Mouse (Mus musculus) gastrocnemius, adult 18-20 months (tissue): ENCODE results near the gene Mamdc4. TPM values are rescaled to one million over a fixed set of nuclear protein-coding genes. Genes with fewer than 3 reads are reported as not detected.

Experiments
- DNase-seq: peaks from one replicate; pipeline ENCODE4 v3.0.0; 2021; ENCODE audit warnings: low spot score
- long read RNA-seq, 2 experiments: library from polyadenylated mRNA; stranded (forward); transcript quantifications; one replicate each; pipeline ENCODE4 v2.0.0; 2021
- total RNA-seq, 2 experiments: library from RNA; stranded (reverse); gene quantifications; 2 replicates each; pipeline ENCODE4 v1.2.3; 2021

Mamdc4 gene
- total RNA-seq: under 1 TPM; 0.12 to 0.34 TPM
- long read RNA-seq, experiment 1: 0 reads
- long read RNA-seq, experiment 2: 0 reads

DNA sequence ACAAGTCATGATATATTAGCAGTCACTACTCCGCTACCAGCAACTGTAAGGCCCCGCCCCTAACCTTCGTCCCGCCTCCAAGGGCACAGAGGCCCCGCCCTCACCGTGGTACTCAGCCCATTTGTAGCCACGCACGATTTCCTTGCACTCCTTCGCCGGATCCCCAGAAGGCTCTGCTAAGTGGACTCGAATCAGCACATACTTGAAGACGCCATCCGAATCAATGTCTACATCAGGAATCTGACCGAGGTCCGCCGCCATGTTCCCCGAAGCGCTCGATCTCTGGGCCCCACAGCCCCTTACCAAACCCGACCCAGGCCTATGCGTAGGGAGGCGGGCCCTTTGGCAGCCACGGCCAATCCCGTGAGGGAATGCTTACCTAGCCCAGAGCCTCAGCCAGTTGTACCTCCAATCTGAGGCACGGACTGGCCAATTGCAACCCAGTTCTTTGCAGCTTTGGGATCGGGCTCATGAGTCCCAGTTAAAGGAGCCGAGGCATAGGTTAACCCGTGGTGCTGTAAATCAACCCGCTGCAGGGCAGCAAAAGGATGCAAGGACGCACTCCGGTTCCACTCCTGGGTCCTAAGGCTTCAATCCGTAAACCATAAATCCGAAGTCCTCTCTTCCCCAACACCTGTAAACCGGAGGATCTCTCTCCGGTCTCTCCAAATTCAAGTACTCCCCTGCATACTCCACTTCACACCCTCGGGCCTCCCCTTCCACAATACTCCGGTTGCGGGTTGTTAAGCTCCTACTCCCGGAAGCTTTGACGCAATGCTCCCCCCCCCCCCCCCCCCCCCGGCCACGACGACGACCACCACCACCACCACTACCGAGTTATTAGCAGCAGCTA is at the start of gene Mamdc4, which contains the start of gene Phpt1:
Gene Mamdc4, minus strand, starts transcription at position 267 of the 853 bp plus-strand sequence.
Gene Phpt1, minus strand, starts transcription at position 646 of the 853 bp plus-strand sequence.
- DNase-seq: peak; percentile 97

DNA sequence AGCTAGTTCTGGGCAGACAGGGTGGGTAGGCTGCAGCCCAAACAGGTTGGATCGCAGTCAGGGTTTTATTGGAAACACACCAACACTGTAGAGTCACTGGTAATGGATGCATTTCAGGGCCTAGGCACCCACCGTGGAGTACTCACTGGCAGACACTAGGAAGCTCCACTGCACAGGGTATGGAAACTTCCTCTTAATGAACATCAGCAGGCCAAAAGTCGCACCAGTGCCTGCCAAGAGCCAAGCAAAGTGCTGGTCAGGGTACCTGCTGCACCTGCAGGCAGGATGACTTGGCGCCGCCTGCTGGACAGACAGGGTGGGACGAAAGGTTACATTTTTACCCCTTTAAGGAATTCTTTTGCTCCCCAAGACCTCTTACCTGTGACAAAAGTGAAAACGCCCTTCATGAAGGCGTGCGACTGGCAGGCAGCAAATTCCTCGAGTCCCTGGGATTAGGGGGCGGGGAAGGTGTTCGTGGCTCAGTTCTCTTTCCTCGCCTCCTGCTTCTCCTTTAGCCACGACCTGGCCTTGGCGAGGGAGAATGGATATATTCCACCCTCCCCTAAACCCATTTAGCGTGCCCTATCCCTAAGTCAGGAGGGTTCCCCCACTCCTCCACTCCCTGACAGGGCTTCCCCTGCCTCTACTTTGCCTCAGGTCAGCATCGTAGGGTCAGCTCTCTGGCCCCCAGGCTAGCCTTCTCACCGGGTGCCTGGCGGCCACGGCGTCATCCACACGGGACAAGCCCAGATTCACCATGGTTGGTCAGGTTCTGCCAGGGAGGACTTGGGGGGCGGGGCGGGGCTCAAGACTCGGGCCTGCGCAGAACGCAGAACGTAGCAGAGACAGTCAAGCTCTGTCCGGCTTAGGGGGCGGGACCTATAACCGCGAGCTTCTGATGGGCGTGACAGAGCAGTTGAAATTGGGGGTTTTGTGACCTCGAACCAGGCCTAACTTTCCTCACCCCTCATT is 46.9 kb upstream of the Mamdc4 start, which contains the start of gene Tmem141:
Gene Tmem141, minus strand, starts transcription at position 777 of the 972 bp plus-strand sequence.
- DNase-seq: peak; percentile 90

DNA sequence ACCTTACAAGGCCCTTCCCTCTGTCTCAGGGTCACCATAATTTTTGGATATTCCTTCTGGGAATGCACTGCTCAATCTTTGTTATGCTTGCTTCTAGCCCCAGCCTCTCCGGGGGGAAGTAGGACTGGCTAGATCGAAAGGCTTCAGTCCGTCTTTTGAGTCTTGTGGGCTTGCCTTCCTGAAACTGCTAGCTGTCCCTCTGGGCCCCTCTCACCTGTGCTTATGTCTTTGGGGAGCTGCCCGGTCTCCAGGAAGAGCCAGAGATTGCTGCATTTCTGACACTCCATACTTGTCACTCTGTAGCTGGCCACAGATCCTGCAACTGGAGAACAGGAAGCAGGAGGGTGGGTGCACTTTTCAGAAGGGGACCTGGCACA is 46.2 kb upstream of the Mamdc4 start:
- no peak for DNase-seq

DNA sequence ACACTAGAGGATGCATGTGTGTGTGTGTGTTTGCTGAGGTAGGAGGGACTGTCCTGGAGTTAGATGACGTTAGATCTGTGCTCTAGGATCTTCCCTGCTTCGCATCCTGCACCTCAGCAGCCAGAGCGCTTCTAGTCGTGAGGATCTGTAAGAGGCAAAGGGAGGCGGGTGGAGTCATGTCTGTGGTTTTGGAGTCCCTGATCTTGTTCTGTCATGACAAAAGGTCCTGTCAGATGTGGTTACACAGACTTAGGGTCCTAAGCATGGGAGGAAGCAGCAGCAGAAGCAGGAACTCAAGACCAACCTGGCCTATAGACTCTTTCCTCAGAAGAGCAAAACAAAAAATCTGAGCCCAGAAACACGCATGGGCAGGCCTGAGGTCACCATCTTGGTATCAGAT is 45.7 kb upstream of the Mamdc4 start:
- DNase-seq: no peak

DNA sequence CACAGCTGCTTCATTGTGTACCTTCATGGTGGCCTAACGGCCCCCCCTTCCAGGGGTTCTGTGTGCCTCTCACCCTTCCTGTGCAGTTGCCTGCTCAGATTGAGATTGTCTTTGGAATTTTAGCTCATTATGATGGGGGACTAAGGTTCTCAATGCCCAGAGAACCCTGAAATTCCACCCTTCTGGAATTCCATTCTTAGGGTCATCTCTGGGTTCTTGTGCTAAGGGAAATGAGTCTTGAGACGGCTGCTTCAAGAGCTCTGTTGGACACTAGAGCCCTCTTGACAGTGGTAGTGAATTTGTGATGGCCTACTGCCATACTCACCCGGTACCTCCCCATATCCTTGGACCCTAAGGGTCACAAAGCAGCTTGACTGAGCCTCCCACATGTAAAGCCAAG is 42.9 kb upstream of the Mamdc4 start, which contains the start of gene Ccdc183:
Gene Ccdc183, minus strand, starts transcription at position 101 of the 400 bp plus-strand sequence.
- no peak for DNase-seq

DNA sequence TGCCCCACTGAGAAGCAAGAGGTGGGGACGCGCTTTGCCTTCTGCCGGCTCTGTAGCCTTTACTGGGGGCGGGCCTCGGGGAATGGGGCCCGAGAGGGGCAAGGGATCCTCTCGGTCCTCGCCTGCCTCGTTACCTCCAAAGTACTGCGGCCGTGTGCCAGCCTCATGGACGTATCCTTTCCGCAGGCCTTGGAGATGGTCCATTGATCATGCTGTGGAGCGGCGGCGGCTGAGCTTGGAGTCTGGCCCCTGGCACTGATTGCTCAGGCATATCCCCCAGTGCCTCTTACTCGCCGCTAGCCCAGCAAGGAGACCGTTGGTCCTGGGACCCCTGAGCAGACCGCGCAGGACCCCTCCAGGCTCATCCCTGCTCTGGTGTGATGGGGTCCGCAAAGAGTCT is 41.8 kb upstream of the Mamdc4 start:
- no peak for DNase-seq

DNA sequence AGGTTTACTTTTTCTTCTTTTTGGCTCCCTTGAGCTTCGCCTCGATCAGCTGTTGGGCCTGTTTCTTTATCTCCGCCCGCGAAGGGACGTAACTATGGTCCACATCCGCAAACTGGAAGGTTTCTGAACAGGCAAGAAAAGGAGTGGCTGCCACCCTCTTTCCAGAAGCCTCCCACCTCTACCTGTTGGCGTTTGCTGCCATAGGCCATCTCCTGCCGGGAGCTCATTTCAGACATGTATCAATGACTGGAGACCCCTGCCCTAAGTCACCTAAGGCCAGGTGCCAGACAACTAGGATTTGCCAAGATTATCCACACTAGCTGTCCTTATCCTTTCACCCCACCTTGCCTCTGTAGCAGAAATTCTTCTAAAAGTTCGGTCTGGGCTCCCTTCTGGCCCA is 34.0 kb upstream of the Mamdc4 start:
- no peak for DNase-seq

DNA sequence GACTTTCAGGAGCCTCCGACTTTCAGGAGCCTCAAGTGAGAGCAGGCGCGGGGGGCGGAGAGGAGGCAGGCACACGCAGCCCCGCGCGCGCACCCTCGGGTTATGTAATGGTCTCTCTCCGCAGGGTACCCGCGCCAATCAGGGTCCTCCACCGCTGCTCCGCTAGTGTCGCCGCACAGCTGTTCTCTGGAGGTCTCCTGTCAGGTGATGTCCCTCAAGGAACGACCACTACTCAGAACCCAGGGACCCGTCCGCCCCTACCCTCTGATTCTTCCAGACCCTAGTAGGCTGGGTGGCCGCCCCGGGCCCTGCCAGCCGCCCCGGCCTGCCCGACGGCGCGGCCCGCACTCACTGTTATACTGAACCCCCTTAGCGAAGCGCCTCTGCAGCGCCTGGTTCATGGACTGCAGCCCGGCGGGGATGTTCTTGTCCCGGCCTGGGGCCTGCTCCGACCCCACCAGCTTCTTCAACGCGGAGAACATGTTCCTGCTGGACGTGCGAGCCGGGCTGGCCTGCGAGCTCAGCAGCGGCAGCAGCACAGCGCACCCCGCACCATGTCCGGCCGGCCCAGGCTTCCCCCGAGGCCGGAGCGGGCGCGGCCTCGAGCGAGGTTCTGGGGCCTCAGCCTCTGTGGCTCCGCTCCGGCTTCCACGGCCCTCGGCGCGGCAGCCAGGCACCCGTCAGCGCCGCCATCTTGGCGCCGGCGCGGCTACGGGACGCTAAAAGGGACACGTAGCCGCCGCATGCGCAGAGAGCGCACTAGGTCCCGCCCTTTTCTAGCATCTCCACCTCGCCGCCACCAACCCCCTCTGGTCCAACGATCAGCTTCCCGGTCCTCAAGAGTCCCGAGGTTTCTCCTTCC is 33.3 kb upstream of the Mamdc4 start, which contains the start of gene Rabl6:
Gene Rabl6, minus strand, starts transcription at position 761 of the 862 bp plus-strand sequence.
- DNase-seq: peak; percentile 87

DNA sequence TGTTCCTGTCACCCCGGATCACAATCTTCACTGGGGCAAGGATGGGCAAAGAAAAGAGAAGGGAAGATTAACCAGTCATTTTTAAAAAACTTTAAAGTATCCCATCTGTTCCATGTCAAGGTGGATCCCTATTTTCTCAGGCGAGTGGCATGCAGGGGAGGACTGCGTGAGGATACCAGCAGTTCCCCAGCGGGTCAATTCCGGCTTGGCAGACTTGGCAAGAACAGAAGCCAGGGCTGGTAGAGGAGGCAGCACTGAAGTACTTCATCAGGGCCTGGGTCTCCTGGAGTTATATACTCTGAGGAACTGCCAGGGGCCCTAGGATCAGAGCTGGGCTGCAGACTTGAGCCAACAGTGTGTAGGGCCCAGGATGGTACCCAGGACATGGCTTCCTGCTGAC is 27.9 kb upstream of the Mamdc4 start:
- no peak for DNase-seq

DNA sequence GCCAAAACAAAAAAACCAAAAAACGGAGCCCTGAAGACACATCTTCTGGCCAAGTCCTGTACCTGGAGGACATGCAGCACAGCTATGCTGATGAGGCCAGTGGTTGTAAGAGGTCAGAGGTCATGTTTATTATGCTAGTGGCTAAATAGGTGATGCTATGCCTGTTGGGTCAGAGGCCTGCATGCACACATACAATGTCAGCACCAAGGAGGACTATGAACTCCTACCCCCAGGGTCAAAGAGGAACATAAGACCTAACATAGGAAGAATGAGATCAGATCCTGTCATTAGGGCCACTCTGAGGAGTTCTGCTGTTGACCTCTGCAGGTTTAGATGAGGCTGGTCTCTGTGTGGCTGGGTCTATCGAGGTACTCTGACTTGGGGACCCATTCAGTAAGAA is 25.4 kb upstream of the Mamdc4 start:
- no peak for DNase-seq

DNA sequence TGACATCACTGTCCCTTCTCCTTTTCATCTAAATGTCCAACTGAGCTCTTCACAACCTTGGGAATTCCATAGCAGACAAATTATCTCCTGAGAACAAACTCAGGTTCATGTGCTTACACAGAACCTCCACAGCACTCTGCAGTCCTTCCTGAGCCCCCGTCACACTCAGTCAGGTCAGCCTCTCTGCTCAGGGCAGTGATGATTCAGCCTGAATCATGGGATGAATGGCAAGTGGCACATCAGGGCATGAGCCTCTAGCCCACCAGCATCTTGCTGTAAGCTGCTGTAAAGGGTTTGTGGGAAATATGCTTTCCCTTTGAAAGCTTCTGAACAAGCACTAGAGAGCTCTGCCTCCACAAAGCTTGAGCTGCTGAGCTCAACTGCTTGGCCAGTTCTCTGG is 24.1 kb upstream of the Mamdc4 start:
- no peak for DNase-seq

DNA sequence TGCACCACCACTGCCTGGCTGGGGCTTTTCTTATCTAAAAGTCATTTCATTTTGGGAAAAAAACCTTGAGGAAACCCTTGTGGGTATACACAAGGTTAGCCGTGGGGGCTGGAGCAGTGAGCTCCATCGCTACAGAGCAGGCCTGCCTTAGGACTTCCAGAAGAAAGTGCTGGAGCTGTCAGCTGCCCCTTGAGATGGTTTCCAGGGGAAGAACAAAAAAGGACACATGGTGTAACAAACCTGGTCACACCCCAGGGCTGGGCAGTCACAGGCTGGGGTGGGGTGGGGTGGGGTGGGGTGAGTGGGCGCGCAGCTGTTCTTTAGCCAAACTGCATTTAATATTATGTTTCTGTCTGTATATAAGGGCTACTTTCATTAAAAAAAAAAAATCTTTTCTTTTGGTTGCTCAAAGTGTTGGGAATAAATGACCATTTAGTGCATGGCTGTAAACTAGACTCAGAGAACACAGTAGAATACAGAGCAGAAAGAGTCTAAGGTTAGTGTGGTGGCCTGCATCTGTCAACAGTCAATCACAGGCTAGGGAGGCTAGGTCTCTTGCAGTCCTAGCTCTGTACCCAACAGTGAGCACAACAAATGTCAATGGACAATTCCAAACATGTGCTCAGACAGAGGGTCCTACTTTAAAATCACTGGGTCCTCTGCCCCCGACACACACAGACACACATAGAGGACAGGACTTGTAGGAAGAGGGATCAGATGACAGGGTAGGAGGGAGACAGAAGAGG is 22.3 kb upstream of the Mamdc4 start:
- no peak for DNase-seq

DNA sequence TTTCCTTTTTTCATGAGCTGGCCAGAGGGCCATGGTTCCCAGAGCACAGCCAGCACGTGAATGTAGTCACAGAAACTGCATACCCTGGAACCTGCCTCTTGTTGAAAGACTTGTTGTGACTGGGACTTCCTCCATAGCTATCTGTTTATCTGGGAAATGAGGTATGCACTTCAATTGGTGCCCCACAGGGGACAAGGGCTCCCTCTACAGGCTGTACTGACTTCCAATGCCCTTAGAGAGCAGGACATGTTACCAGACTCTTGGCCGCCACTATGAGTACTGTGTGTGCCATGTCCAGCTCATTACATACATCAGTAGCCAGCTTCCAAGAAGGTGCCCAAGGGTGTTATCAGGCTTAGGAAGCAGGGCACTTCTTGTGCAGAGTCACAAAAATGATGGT is 17.2 kb upstream of the Mamdc4 start:
- DNase-seq: peak; percentile 56

DNA sequence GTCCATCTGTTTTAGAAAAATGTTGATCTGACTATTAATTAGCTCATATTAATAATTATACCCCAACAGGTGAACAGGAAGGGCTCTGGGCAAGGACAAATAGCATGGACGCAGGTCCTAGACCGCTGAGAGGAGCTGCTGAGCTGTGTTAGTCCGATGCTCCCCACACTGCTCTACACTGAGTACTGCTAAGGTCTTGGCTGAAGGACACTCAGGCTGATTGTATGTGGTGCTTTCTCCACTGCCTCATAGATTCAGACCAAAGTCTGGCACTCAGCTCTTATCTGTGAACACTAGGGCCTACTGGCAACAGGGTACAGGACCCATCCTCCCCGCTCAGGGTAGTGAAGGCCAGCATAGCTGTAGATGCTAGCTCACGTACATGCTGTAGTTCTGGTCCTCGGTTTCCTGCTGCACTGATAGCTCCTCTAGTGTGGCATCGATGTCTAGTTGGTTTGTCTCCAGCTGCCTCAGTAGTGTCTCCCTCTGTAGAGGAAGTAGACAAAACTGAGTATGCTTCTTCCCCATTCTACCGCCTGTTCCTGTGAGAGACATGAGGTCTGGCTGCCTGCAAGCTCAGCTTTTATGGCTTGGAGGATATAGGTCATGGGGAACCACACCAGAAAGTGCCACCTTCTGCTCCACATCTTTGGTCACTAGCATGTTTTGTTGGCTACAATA is 13.7 kb upstream of the Mamdc4 start:
- no peak for DNase-seq

DNA sequence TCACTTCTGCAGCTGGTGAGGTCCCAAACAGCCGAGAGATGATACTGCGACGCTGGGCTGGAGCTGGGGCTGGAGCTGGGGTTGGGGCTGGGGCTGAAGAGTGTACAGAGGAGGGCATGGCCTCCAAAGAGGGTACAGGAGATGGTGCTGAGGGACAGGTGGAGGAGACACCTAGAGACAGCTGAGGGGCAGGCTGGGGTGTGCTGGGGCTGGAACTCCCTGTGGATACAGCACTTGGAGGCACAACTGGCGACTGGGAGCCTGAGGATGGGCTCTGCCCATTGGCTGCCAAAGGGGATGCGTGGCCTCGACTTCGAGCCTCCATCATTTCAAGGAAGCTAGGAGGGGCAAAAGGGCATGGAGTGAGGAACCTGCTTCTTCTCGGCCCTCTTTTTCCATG is 12.6 kb upstream of the Mamdc4 start:
- no peak for DNase-seq

DNA sequence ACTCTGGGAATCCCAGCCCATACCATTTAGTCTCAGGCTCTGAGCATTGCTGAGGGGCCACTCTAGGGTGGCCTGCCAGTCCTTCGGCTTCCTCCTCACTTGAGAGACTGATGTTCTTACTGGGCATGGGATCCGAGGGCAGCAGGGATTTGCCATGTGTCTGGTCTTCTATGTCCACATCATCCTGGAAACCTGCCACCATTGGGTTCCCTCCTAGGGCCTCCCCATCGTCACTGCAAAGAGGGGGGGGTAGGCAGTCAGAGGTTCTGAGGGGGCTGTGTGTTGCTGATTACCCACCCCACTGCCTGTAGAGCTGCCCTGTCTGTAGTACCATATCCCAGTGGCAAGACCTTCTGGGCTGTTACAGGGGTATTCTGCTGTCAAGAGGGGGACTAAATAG is 11.0 kb upstream of the Mamdc4 start:
- DNase-seq: no peak

DNA sequence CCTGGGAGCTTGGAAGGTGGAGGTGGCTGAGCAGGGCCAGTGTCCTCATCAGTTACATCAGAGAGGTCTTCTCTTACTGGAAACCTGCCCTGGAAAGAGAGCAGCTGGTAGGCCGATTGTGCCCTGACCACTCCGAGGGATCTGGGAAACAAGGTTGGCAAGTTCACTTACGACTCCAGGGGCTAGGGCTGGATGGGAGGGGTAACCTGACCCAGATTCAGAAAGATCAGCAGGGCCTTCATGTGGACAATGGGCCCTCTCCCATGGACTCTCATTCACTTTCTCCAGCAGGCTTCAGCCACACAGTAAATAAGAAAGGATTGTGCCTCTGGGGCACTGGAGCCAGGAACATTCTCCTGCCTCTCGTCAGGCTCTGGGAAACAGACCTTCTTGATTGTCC is 10.2 kb upstream of the Mamdc4 start:
- DNase-seq: no peak

DNA sequence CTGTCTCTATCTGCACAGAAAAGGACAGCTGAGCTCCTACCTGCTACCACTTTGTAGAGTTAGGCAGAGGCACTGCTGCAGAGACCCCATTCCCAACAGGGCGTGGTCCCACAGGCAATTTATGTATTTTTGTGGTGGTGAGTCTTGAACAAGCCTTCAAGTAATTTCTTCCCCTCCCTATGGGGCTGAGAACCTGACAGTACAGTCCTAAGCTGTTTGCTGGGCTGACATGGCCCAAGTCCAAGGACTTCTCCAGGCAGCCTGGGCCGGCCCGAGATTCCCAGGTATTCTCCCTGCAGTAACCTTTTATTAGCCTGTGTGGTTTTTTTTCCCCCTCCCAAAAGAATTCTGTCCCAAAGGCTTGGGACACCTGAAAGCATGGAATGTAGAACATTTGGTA is 9.5 kb upstream of the Mamdc4 start:
- no peak for DNase-seq

DNA sequence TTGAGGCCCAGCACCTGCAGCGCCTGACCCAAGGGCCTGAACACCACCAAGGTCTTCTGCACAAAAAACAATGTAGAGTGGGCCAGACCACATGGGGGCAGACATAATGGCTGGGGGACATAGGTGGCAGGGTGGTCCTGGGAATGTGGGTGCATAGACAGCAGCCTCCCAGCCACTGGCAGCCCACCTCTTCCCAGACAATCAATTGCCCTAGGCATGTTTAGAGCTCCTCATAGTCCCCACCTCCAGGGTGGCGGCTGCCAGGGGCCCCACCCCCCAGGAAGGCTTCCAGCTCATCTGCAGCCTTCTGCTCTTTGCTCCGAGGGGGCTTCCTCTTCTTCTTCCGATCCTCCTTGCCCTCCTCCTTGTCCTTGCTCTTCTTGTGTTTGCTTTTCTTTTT is 8.9 kb upstream of the Mamdc4 start:
- DNase-seq: no peak

DNA sequence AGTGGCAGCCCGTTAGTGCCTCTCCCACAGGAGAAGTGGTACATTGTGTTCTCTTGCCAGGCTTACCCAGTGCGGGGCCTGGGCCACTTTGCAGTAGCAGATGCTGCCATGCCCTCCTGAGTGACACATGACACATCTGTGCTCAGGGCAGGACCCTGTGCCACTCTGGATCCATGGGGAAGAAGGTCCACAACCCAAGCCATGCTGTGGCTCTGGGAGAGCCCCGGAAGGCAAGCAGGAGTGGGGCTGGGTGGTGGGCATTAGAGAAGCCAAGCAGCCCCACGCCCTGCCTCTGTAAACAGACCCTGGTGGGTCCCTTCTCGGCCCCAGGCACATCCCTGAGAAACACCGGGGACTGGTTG is 8.5 kb upstream of the Mamdc4 start:
- DNase-seq: no peak
